Mouse (Mus musculus): Measurements from ENCODE around the gene Fer. TPM values are rescaled to one million over a fixed set of nuclear protein-coding genes. Genes with fewer than 3 reads are reported as not detected.

Gene Fer
- 14.0 and 14.4 TPM in 2 replicates for polyA plus RNA-seq (2012; rRNA removed)

DNA sequence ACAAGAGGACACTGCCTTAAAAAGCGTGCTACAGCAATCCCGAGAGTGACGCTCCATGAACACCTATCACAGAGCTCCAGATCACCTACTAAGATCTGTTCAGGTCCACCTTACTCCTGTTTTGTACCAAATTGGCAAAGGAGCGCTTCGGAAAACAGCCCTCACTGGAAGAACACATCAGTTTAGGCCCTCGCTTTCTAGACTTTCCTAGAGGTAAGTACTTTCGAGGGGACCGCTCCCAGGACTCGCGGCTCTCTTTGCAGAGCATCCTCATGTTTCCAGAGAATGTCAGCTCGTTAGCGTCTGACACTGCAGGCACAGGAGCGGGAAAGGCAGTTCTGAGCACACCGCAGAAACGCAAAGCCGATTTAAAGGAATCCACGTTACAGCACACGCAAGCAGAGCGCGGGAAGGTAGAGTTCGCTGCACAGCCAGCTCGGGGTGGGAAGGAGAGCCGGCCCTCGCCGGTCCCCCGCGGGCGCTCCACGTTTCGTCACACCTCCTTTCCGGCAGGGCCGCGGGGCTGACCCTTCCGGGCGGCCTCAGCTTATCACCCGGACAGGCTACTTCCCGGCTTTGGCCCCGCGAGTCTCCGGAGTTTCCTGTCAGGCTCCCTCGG lies at the start of gene Fer:
Fer (plus strand) TSS at position 51 of the 619 bp plus-strand sequence.

DNA sequence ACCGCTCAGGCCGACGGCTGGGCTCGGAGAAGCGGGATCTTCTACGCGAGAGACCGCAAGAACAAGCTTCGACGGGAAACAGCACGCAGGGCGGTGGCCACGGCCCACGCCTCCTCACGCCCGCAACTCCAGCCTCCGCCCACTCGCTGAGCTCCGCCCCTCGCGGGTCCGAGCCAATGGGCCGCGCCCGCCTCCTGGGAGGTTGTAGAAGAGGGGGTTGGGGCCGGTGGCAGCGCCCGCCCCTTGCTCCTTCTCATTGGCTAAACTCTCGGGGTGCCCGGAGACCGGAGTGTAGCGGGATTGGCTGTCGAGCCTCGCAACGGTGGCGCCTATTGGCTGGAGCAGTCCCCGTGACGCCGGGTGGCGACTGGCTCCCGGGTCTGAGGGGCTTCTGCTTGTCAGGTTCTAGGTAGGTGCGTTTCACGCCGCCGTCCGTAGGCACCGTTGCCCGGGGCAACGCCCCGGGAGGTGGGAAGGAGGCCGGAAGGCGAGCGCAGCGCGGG lies 836 bp downstream of the Fer start, which contains the start of gene A930002H24Rik:
A930002H24Rik (minus strand) TSS at position 145 of the 503 bp plus-strand sequence.

Other genes with a start within 250 kb of the Fer start
- 3.0 TPM in 2 replicates for gene A930002H24Rik, start 729 bp downstream of the Fer start, polyA plus RNA-seq (2012; rRNA removed)